Mouse (Mus musculus) midbrain, postnatal 0 days (tissue): Measurements from ENCODE around the gene Serpinc1. TPM values are rescaled to one million over a fixed set of nuclear protein-coding genes. Genes with fewer than 3 reads are reported as not detected.
"Not testable (repeated sequence)": the region's sequence is repeated elsewhere in the genome, so short reads cannot be mapped to it uniquely, and the experiment has no call there.

Experiments used
- ATAC-seq: fragments of 200-750 bp; cut with Nextera tagmentation; 2 replicates; pipeline ENCODE4 v1.8.0; 2017; ENCODE audit warnings: moderate number of reproducible peaks, mild to moderate bottlenecking, moderate TSS enrichment, moderate library complexity; ENCODE audit not compliant: low FRiP score
- DNase-seq: peaks from one replicate; pipeline ENCODE4 v3.0.0-alpha.2; 2015; ENCODE audit warnings: low spot score
- H3K27ac ChIP-seq: fragments of 300-500 bp; sonication (generic); 2 replicates; pipeline ENCODE4 v1.5.1; 2014; ENCODE audit warnings: low read depth, mild to moderate bottlenecking, low read length, mixed read lengths
- H3K27me3 ChIP-seq: fragments of 300-500 bp; sonication (generic); 2 replicates; pipeline ENCODE4 v1.6.1; 2014; ENCODE audit warnings: low read length, control low read depth, mixed read lengths; ENCODE audit not compliant: insufficient read depth
- H3K36me3 ChIP-seq: fragments of 300-500 bp; sonication (generic); 2 replicates; pipeline ENCODE4 v1.6.1; 2014; ENCODE audit warnings: low read length, control low read depth, mixed read lengths; ENCODE audit not compliant: insufficient read depth
- H3K4me1 ChIP-seq: fragments of 300-500 bp; sonication (generic); 2 replicates; pipeline ENCODE4 v1.6.1; 2014; ENCODE audit warnings: mild to moderate bottlenecking, control low read depth, antibody characterized with exemption, low read length, mixed read lengths; ENCODE audit not compliant: insufficient read depth
- H3K4me2 ChIP-seq: fragments of 300-500 bp; sonication (generic); 2 replicates; pipeline ENCODE4 v1.6.1; 2014; ENCODE audit warnings: low read depth, mild to moderate bottlenecking, low read length, mixed read lengths; ENCODE audit not compliant: poor library complexity, severe bottlenecking
- H3K4me3 ChIP-seq: fragments of 300-500 bp; sonication (generic); 2 replicates; pipeline ENCODE4 v1.5.1; 2014; ENCODE audit warnings: low read depth, mild to moderate bottlenecking, low read length, moderate library complexity
- H3K9ac ChIP-seq: fragments of 300-500 bp; sonication (generic); replicated peaks from 2 replicates; pipeline ENCODE4 v1.6.1; 2014; ENCODE audit warnings: mild to moderate bottlenecking, low read length, moderate library complexity, mixed read lengths; ENCODE audit not compliant: poor library complexity, severe bottlenecking
- H3K9me3 ChIP-seq: fragments of 300-500 bp; sonication (generic); 2 replicates; pipeline ENCODE4 v1.6.1; 2016; ENCODE audit warnings: low read length, control low read depth
- CTCF ChIP-seq: IDR thresholded peaks from 2 replicates; pipeline ENCODE4 v1.5.1; 2016; ENCODE audit warnings: antibody characterized with exemption, mild to moderate bottlenecking
- WGBS: fragments of 180-500 bp; shearing (Covaris S2); extraction: QIAGEN DNeasy Blood & Tissue Kit; methylation state at CpG from one replicate; pipeline ENCODE4 v1.1.7; 2014; 5-methylcytosine and 5-hydroxymethylcytosine counted together
- polyA plus RNA-seq: library from polyadenylated mRNA; unstranded; fragments of >200 nt; fragmentation: Nextera tagmentation; extraction: Ambion mirVana; gene quantifications from 2 replicates; pipeline ENCODE4 v1.2.1, GENCODE M21; 2015
- total RNA-seq: library from RNA; depleted of rRNA; stranded (reverse); fragments of >200 nt; gene quantifications from 2 replicates; pipeline ENCODE4 v1.2.3, GENCODE M21; 2014

Serpinc1 gene
- total and polyA plus RNA-seq, 2 experiments from 2014 or later: 0.05 to 3.4 TPM

DNA sequence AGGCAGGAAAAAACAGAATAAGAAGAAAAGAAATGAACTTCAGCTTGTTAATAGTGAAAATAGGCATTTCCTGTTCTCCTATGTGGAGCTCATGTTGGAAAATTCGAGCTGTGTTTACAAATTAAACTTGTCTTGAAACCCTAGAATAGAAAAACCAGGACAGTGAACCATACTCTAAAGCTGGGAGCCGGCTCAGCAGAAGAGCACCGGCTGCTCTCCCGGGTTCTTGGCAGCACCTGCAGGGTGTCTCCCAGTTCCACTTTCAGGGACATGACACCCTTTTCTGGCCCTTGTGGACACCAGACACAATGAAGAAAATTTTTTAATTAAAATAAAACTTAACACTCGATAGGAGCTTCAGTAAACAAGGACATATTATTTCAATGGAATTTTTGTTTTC, 9.7 kb upstream of the Serpinc1 start:
- DNase-seq (no peak), ATAC-seq (no peak)
- H3K4me2 ChIP-seq: no peak overlapping the region
- H3K9me3 ChIP-seq: no peaks in the 10 kb centered on the region
- H3K9ac ChIP-seq: no peak overlapping the region
- 87% methylated on average over 5 of the region's 5 CpGs for WGBS
- peaks cover 19% of the 10 kb centered on the region; the same call in 1 of the 2 replicates for H3K36me3 ChIP-seq
- H3K27ac ChIP-seq: no peak overlapping the region
- no peaks in the 10 kb centered on the region for H3K27me3 ChIP-seq
- TF ChIP-seq CTCF: no peak
- H3K4me3 ChIP-seq: no peak overlapping the region
- no peaks in the 10 kb centered on the region for H3K4me1 ChIP-seq

DNA sequence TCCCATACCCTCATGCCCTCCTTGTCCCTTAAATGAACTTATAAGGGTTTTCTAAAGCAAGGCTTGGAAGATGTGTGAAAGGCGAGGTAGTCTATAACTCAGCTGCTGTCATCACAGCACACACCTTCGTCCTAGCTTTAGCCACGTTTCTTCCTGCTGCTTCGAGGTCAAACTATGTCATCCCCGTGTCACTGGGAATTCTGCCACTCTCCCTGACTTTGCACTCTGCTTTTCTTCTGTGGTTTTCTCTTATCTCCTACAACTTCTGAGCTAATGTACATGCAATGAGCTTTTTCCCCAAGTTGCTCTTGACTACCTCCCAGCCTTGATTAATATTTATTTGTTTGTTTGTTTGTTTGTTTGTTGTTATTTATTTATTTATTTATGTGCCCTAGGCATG, 1.6 kb downstream of the Serpinc1 start:
- Histone ChIP-seq H3K4me1 (no peaks in the 10 kb centered on the region), H3K36me3 (no peaks in the 10 kb centered on the region), H3K27ac (no peak overlapping the region), H3K4me2 (no peak overlapping the region), H3K9ac (no peak overlapping the region), H3K9me3 (no peaks in the 10 kb centered on the region), H3K4me3 (no peak overlapping the region), H3K27me3 (no peaks in the 10 kb centered on the region)
- TF ChIP-seq CTCF: no peak
- ATAC-seq (no peak), DNase-seq (no peak)
- 83% methylated on average over 5 of the region's 5 CpGs for WGBS

DNA sequence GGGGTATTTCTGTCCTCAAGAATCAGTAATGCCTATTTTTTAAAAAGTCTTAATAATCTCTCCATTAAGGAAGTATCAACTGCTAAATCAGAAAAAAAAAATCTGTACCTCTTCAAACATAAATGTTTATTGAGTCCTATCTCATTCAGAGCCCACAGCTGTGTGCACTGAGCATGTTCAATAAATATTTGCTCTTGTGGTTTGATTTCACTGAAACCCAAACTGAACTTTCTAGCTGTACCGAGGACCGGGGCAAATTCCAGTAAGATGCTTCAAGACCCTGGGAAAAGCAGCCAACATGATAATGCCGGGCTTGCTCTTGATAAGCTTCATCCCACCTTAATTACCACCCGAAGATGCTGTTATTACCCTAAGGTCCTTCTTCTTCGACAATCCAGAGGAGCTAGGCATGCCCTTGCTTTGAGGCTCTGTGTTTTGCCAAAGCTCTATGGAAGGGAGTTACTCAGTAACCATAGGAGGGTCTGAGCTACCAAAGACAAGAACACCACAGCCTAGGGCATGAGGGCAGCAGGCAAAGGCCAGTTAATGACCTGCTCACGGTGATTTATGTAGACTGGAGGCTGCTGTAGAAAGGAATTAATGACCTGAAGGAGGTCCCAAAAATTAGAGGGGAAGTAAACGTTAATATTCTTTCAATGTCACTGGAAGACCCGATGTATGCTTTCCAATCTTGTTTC, 2.3 kb downstream of the Serpinc1 start:
- Histone ChIP-seq H3K4me3 (no peak overlapping the region), H3K4me2 (no peak overlapping the region), H3K9me3 (no peaks in the 10 kb centered on the region), H3K9ac (no peak overlapping the region), H3K4me1 (no peaks in the 10 kb centered on the region), H3K36me3 (no peaks in the 10 kb centered on the region), H3K27ac (no peak overlapping the region), H3K27me3 (no peaks in the 10 kb centered on the region)
- WGBS: 89% methylated on average over 8 of the region's 8 CpGs
- DNase-seq: no peak
- no peak for TF ChIP-seq CTCF
- ATAC-seq: no peak

DNA sequence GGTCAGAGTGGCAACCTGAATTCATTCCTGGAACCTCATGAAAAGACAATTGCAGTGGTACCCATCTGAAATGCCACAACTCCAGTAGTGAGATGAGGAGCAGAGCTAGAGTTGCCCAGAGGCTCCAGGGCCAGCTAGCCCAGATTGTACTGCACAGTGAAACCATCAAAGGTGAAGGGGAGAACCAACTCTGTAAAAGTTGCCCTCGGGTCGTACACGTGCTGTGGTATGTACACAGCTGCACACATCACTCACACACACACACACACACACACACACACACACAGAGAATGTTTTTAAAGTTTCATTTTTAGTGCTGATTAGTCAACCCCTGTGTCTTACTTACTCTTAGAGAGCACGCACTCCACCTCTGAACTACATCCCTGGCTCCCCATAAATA, 3.0 kb downstream of the Serpinc1 start:
- Histone ChIP-seq H3K27me3 (no peaks in the 10 kb centered on the region), H3K4me3 (no peak overlapping the region), H3K36me3 (no peaks in the 10 kb centered on the region), H3K27ac (no peak overlapping the region), H3K9me3 (no peaks in the 10 kb centered on the region), H3K4me1 (no peaks in the 10 kb centered on the region), H3K9ac (no peak overlapping the region), H3K4me2 (no peak overlapping the region)
- DNase-seq (no peak), ATAC-seq (no peak)
- TF ChIP-seq CTCF: no peak
- 93% methylated on average over 4 of the region's 4 CpGs for WGBS

DNA sequence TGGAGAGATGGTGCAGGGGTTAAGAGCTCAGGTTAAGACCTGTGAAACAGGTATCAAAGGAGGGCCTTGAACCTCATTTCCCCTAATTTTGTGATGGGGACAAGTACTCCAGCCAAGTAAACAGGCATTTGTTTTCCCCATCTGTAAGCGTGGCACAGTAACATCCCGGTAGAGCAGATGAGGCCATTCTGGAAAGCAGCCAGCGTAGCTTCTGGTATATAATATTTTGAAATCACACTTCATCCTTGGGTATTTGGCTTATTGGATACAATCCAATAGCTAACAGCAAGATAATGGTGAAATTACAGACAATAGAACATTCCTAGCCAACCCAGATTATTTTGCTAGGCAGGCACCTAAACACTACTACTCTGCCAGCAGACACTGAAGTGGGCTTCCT, 4.5 kb downstream of the Serpinc1 start:
- no peak for DNase-seq
- no peaks in the 10 kb centered on the region for H3K27me3 ChIP-seq
- WGBS: 82% methylated on average over 3 of the region's 3 CpGs

DNA sequence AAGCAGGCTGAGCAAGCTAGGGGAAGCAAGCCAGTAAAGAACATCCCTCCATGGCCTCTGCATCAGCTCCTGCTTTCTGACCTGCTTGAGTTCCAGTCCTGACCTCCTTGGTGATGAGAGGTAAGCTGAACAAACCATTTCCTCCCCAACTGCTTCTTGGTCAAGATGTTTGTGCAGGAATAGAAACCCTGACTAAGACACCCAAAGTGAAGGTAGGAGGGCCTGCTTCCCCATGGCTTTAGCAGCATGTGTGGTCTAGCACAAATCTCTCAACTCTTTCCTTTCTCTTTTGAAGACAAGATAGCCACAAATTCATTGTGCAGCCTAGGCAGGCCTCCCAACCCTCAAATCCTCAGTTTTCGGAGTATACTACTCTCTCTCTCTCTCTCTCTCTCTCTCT, 6.3 kb downstream of the Serpinc1 start:
- not testable (repeated sequence) for H3K9ac ChIP-seq, ATAC-seq, H3K4me1 ChIP-seq, H3K27ac ChIP-seq, H3K4me2 ChIP-seq, H3K4me3 ChIP-seq, H3K9me3 ChIP-seq, H3K36me3 ChIP-seq, H3K27me3 ChIP-seq, DNase-seq
- 53% methylated on average over 1 of the region's 1 CpGs for WGBS

More for the DNA sequence above, 4.5 kb downstream of the Serpinc1 start:
- H3K4me2 ChIP-seq: no peak overlapping the region
- no peak for TF ChIP-seq CTCF
- H3K4me1 ChIP-seq: no peaks in the 10 kb centered on the region
- ATAC-seq: no peak
- H3K9ac ChIP-seq: no peak overlapping the region
- H3K9me3 ChIP-seq: no peaks in the 10 kb centered on the region
- H3K4me3 ChIP-seq: no peak overlapping the region
- no peaks in the 10 kb centered on the region for H3K36me3 ChIP-seq
- H3K27ac ChIP-seq: no peak overlapping the region
